In the genomic region with DNA sequence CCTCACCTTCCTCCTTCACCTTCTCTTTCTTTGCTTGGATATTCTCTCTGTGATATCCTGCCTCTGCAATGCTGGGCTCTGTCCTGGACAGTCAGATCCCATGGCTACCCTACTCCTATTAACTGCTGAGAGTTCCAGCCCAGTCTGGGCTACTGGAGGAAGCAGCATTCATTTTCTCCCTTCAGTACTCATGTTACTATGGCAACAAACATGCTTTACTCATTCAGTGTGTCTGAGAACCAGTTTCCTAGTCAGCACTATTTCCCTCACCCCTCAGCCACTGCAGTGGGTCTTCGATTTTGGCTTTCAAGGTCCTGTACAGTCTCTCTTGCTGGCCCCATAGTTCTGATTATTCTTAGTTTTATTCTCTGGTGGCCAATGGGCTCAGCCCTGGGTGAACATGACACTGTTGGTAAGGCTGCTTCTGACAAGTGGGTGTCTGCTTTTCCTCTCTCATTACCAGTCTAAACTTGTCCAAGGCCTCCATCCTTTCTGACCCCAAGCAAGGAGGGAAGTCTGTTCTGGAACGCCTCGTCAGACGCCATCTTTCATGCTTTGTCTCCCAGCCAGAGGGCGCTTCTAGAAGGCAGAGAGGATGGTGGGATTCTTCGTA, we compare ENCODE assay signal across 18 mouse cellular contexts. TPM values are rescaled to one million over a fixed set of nuclear protein-coding genes. Genes with fewer than 3 reads are reported as not detected.
DNase-seq lines count a peak whose midpoint lies in the region; ATAC-seq lines count a peak whose summit lies in the region.
"Had no signal": no experiment of that assay in that cellular context is flagged by ENCODE, and none has a peak within 500 bp of the region (broad histone marks: within the 10 kb centered on the region; RNA-seq: fewer than 3 reads in every experiment).

No protein-coding gene starts in this region.

- no peak overlapping the region for H3K4me3 ChIP-seq in forebrain, embryonic 11.5 days (ENCODE audit: low read depth, low read length)
- no peak overlapping the region for H3K4me3 ChIP-seq in forebrain, embryonic 10.5 days
- H3K4me3 ChIP-seq: erythroblast, embryonic 14.5 days; heart, embryonic 15.5 days; limb, embryonic 12.5 days; lung, embryonic 15.5 days had no signal

- no peak overlapping the region for H3K9ac ChIP-seq in forebrain, embryonic 11.5 days (ENCODE audit: low read length)
- H3K9ac ChIP-seq: heart, embryonic 15.5 days; limb, embryonic 12.5 days; lung, embryonic 15.5 days had no signal

- ATAC-seq in forebrain, embryonic 11.5 days (replicated peaks; ENCODE audit: low FRiP score): peak; percentile 39; the same call in 1 of the 2 replicates
- ATAC-seq: activated CD4-positive, CD25-positive, alpha-beta regulatory T cell, adult 4 months; intestine, embryonic 16.5 days had no signal

- H3K27ac ChIP-seq in forebrain, embryonic 11.5 days (ENCODE audit: low read depth, low read length): no peak overlapping the region
- no peak overlapping the region for H3K27ac ChIP-seq in forebrain, embryonic 10.5 days
- H3K27ac ChIP-seq: heart, embryonic 15.5 days; limb, embryonic 12.5 days; lung, embryonic 15.5 days had no signal

- no peak overlapping the region for H3K4me2 ChIP-seq in forebrain, embryonic 11.5 days (ENCODE audit: low read depth, low read length, severe bottlenecking)
- H3K4me2 ChIP-seq: heart, embryonic 15.5 days; limb, embryonic 12.5 days; lung, embryonic 15.5 days had no signal

- no peaks in the 10 kb centered on the region for H3K27me3 ChIP-seq in forebrain, embryonic 11.5 days (ENCODE audit: control insufficient read depth, insufficient read depth, low read length)
- no peaks in the 10 kb centered on the region for H3K27me3 ChIP-seq in forebrain, embryonic 10.5 days (ENCODE audit: poor library complexity, severe bottlenecking)
- H3K27me3 ChIP-seq: heart, embryonic 15.5 days; limb, embryonic 12.5 days; lung, embryonic 15.5 days had no signal

- 74% methylated on average over 6 of the region's 6 CpGs for WGBS in forebrain, embryonic 11.5 days
- WGBS in forebrain, embryonic 10.5 days: 86% methylated on average over 6 of the region's 6 CpGs

- H3K9me3 ChIP-seq in forebrain, embryonic 11.5 days (ENCODE audit: control insufficient read depth, low read length): no peaks in the 10 kb centered on the region
- H3K9me3 ChIP-seq in forebrain, embryonic 10.5 days: no peaks in the 10 kb centered on the region
- H3K9me3 ChIP-seq: G1E; heart, embryonic 15.5 days; limb, embryonic 12.5 days; lung, embryonic 15.5 days had no signal

- no peaks in the 10 kb centered on the region for H3K36me3 ChIP-seq in forebrain, embryonic 11.5 days (ENCODE audit: control insufficient read depth, insufficient read depth, low read length)
- no peaks in the 10 kb centered on the region for H3K36me3 ChIP-seq in forebrain, embryonic 10.5 days (replicated peaks)
- H3K36me3 ChIP-seq: G1E; heart, embryonic 15.5 days; limb, embryonic 12.5 days; lung, embryonic 15.5 days had no signal

- no peaks in the 10 kb centered on the region for H3K4me1 ChIP-seq in forebrain, embryonic 11.5 days (replicated peaks; ENCODE audit: control insufficient read depth, insufficient read depth, low read length)
- H3K4me1 ChIP-seq in forebrain, embryonic 10.5 days: peaks cover 11% of the 10 kb centered on the region
- H3K4me1 ChIP-seq: limb, embryonic 12.5 days; lung, embryonic 15.5 days had no signal

- DNase-seq in forebrain, embryonic 11.5 days (ENCODE audit: low spot score): no peak
- DNase-seq in forebrain, embryonic 10.5 days (ENCODE audit: extremely low spot score, low spot score): no peak
- peak; percentile 11 for DNase-seq in retina, postnatal 1 day
- DNase-seq in retina, embryonic 14.5 days (ENCODE audit: low spot score): no peak
- peak; percentile 20 for DNase-seq in mesoderm, embryonic 11.5 days (ENCODE audit: low read depth, low spot score)
- DNase-seq in gastrocnemius, adult 8-10 months (ENCODE audit: low spot score in 2 of 2): no peak
- DNase-seq in urinary bladder, postnatal 36 days (ENCODE audit: low spot score in 2 of 2): no peak
- DNase-seq in gastrocnemius, postnatal 10 days: no peak
- DNase-seq: cerebellum, postnatal 14 days; gastrocnemius, postnatal 36 days; thymus, adult 18-20 months had no signal

RNA-seq across cellular contexts. Expression of gene Mtfr2, which starts 35.3 kb away (rescaled TPM):
- 2.6 and 3.0 TPM in 2 replicates for polyA plus RNA-seq in forebrain, embryonic 11.5 days (2014; fragmentation: Nextera tagmentation; extraction: Ambion mirVana)
- polyA plus RNA-seq in forebrain, embryonic 10.5 days (2016; fragmentation: Nextera tagmentation; extraction: Ambion mirVana): 3.1 and 3.3 TPM in 2 replicates
- not detected for total RNA-seq in gastrocnemius, adult 8-10 months (2022)
- 1 to 10 TPM; 1.2 to 1.5 TPM for total RNA-seq in gastrocnemius, postnatal 10 days (2021)

Comparison
In these comparisons a context has a peak if more than half of its experiments do, and no peak if none do; other contexts are left out.
1. DNase-seq: peak in retina, postnatal 1 day (single experiment) and mesoderm, embryonic 11.5 days (single experiment); none in forebrain, embryonic 11.5 days (single experiment), forebrain, embryonic 10.5 days (single experiment), retina, embryonic 14.5 days (single experiment), gastrocnemius, adult 8-10 months (0 of 2), urinary bladder, postnatal 36 days (0 of 2) and gastrocnemius, postnatal 10 days (single experiment).